Mouse (Mus musculus): ENCODE data around the gene Lrrc8d. TPM values are rescaled to one million over a fixed set of nuclear protein-coding genes. Genes with fewer than 3 reads are reported as not detected.
A peak's percentile ranks its signal among the peaks of the same experiment; 100 is the strongest.

The Lrrc8d gene
- polyA plus RNA-seq, 1 experiment from 2014 or later, result 24.7 TPM

DNA sequence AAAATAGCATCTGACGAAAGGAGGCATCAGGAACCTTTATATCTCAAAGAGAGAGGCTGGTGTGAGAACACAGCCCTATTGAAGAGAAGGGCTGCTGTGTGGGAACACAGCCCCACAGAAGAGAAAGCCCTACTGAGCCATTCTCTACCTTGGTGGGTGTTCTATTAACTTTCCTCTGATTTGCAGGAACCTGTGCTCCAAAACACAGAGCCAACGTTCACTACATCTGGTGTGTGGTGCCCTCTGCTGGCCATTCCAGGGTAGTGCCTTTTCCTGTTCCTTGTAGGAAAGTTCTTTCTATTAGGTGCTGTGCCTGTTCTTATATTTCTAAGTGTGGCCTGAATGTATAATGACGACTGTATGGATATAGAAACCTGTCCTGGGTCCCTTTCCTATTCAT is 168.8 kb downstream of the Lrrc8d start:
- Histone ChIP-seq H3K9me3 (ENCODE audit: control insufficient read depth, low read length) (no peaks in the 10 kb centered on the region), H3K27ac (ENCODE audit: low read depth, low read length) (no peak overlapping the region), H3K36me3 (ENCODE audit: control insufficient read depth, insufficient read depth, low read length) (no peaks in the 10 kb centered on the region), H3K4me3 (ENCODE audit: low read depth, low read length) (no peak overlapping the region), H3K9ac (ENCODE audit: low read depth, low read length) (no peak overlapping the region), H3K27me3 (ENCODE audit: control insufficient read depth, insufficient read depth, low read length) (no peaks in the 10 kb centered on the region), H3K4me1 (replicated peaks; ENCODE audit: control insufficient read depth, insufficient read depth, low read length) (no peaks in the 10 kb centered on the region), H3K4me2 (replicated peaks; ENCODE audit: low read depth, low read length) (no peak overlapping the region)
- ATAC-seq (ENCODE audit: low FRiP score) (peak; percentile 51; the same call in 1 of the 2 replicates), DNase-seq (ENCODE audit: low spot score) (peak; percentile 88)
- WGBS, result 30% methylated on average over 3 of the region's 3 CpGs

DNA sequence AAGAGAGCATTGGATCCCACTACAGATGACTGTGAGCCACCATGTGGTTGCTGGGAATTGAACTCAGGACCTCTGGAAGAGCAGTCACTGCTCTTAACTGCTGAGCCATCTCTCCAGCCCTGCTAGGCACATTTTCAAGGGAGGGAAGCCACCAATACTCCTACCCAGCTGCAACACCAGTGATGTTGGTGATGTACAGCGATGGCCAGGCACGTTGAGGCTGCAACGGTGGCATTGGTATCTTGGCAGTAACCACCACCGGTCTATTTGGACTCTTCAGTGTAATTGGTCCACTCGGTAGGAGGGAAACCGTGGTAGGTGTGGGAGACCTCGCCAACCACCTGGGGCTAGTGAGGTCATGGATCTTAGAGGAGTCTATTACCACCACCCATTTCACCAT is 170.0 kb downstream of the Lrrc8d start:
- ATAC-seq (ENCODE audit: low FRiP score), result no peak
- no peaks in the 10 kb centered on the region for H3K36me3 ChIP-seq (ENCODE audit: control insufficient read depth, insufficient read depth, low read length)
- no peak for DNase-seq (ENCODE audit: low spot score)
- H3K9ac ChIP-seq (ENCODE audit: low read depth, low read length), result no peak overlapping the region
- H3K4me1 ChIP-seq (replicated peaks; ENCODE audit: control insufficient read depth, insufficient read depth, low read length), result no peaks in the 10 kb centered on the region
- WGBS, result 85% methylated on average over 7 of the region's 7 CpGs
- no peak overlapping the region for H3K4me3 ChIP-seq (ENCODE audit: low read depth, low read length)
- no peak overlapping the region for H3K27ac ChIP-seq (ENCODE audit: low read depth, low read length)
- H3K9me3 ChIP-seq (ENCODE audit: control insufficient read depth, low read length), result no peaks in the 10 kb centered on the region
- no peaks in the 10 kb centered on the region for H3K27me3 ChIP-seq (ENCODE audit: control insufficient read depth, insufficient read depth, low read length)
- H3K4me2 ChIP-seq (replicated peaks; ENCODE audit: low read depth, low read length), result no peak overlapping the region

DNA sequence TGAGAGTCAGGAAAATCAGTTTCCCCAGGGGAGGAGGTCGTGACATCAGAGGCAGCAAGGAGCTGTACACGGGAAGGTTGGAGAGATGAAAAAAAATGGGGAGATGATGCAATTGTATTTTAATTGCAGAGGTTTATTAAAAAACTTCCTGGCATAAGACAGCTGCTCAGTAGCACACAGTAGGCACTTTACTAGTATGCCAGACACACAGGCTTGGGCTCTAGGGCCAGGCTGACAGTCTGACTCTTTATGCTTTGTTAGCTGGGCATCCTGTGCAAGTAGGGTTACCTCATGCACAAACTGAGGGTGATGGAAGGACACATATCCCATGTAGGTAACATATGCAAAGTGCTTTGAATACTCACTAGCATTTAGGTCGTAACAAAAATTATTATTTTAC is 171.4 kb downstream of the Lrrc8d start:
- H3K4me1 ChIP-seq (replicated peaks; ENCODE audit: control insufficient read depth, insufficient read depth, low read length), result no peaks in the 10 kb centered on the region
- no peak overlapping the region for H3K9ac ChIP-seq (ENCODE audit: low read depth, low read length)
- H3K9me3 ChIP-seq (ENCODE audit: control insufficient read depth, low read length), result no peaks in the 10 kb centered on the region
- H3K4me2 ChIP-seq (replicated peaks; ENCODE audit: low read depth, low read length), result no peak overlapping the region
- no peaks in the 10 kb centered on the region for H3K27me3 ChIP-seq (ENCODE audit: control insufficient read depth, insufficient read depth, low read length)
- H3K4me3 ChIP-seq (ENCODE audit: low read depth, low read length), result no peak overlapping the region
- H3K36me3 ChIP-seq (ENCODE audit: control insufficient read depth, insufficient read depth, low read length), result no peaks in the 10 kb centered on the region
- no peak overlapping the region for H3K27ac ChIP-seq (ENCODE audit: low read depth, low read length)
- ATAC-seq (ENCODE audit: low FRiP score) (no peak), DNase-seq (ENCODE audit: low spot score) (no peak)
- WGBS, result 81% methylated on average over 3 of the region's 3 CpGs

DNA sequence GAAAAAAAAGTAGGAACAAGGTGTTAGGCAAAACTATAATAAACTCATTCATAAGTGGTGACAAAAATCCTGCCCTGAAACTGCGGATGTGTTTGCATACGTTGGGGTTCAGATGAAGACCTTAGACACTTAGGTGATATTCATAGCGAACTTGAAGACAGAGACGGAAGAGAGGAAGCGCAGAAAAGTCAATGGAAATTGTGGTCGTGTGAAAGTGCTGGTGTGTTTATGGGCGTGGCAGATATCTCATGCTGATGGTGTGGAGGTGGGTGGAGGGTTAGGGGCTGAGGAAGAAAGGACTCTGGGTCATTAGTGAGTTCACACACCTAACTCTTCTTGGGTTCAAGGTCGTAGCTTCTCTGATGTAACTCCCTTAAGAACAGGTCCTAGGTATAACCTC is 172.4 kb downstream of the Lrrc8d start:
- H3K4me1 ChIP-seq (replicated peaks; ENCODE audit: control insufficient read depth, insufficient read depth, low read length), result no peaks in the 10 kb centered on the region
- WGBS, result 85% methylated on average over 8 of the region's 8 CpGs
- H3K9ac ChIP-seq (ENCODE audit: low read depth, low read length), result no peak overlapping the region
- DNase-seq (ENCODE audit: low spot score) (no peak), ATAC-seq (ENCODE audit: low FRiP score) (no peak)
- H3K36me3 ChIP-seq (ENCODE audit: control insufficient read depth, insufficient read depth, low read length), result no peaks in the 10 kb centered on the region
- no peaks in the 10 kb centered on the region for H3K27me3 ChIP-seq (ENCODE audit: control insufficient read depth, insufficient read depth, low read length)
- no peak overlapping the region for H3K4me3 ChIP-seq (ENCODE audit: low read depth, low read length)
- H3K27ac ChIP-seq (ENCODE audit: low read depth, low read length), result no peak overlapping the region
- no peak overlapping the region for H3K4me2 ChIP-seq (replicated peaks; ENCODE audit: low read depth, low read length)
- no peaks in the 10 kb centered on the region for H3K9me3 ChIP-seq (ENCODE audit: control insufficient read depth, low read length)

DNA sequence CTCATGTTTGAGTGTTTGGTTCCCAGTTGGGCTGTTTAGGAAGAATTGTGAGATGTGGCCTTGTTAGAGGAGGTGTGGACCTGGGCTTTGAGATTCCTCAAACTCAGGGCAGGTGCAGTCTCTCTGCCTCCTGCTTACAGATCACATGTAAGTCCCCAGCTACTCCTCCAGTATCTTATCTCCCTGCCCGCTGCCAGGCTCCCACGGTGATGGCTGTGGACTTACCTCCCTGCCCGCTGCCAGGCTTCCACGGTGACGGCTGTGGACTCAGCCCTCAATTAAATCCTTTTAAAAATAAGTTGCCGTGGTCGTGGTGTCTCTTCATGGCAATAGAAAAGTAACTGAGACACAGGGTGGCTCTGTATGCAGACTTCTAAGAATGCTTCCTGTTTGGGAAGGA is 173.1 kb downstream of the Lrrc8d start:
- H3K27me3 ChIP-seq (ENCODE audit: control insufficient read depth, insufficient read depth, low read length), result no peaks in the 10 kb centered on the region
- WGBS, result 84% methylated on average over 7 of the region's 7 CpGs

DNA sequence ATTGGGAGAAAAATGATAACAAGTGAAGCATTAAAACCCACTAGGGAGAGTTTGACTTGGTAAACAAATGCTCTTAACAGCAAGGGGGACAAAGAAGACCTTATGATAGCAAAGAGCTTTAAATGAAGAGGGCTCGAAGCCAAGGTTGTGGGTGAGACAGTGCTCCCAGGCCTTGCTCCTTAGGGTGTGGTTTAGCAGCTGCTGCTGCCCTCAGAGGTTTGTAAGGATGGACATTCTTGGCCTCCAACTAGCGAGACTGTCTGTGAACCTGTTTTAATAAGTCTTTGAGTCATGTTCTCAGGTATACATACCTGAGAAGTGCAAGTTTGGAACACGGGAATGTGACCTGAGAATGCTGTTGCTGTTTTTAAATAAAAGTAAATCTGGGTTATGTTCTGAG is 174.0 kb downstream of the Lrrc8d start:
- Histone ChIP-seq H3K27ac (ENCODE audit: low read depth, low read length) (no peak overlapping the region), H3K4me2 (replicated peaks; ENCODE audit: low read depth, low read length) (no peak overlapping the region), H3K4me1 (replicated peaks; ENCODE audit: control insufficient read depth, insufficient read depth, low read length) (no peaks in the 10 kb centered on the region; the same call in 1 of the 2 replicates), H3K27me3 (ENCODE audit: control insufficient read depth, insufficient read depth, low read length) (no peaks in the 10 kb centered on the region), H3K36me3 (ENCODE audit: control insufficient read depth, insufficient read depth, low read length) (no peaks in the 10 kb centered on the region), H3K9me3 (ENCODE audit: control insufficient read depth, low read length) (no peaks in the 10 kb centered on the region), H3K9ac (ENCODE audit: low read depth, low read length) (no peak overlapping the region), H3K4me3 (ENCODE audit: low read depth, low read length) (no peak overlapping the region)
- ATAC-seq (ENCODE audit: low FRiP score) (no peak), DNase-seq (ENCODE audit: low spot score) (no peak)
- 83% methylated on average over 3 of the region's 3 CpGs for WGBS

More for the DNA sequence above, 173.1 kb downstream of the Lrrc8d start:
- H3K4me2 ChIP-seq (replicated peaks; ENCODE audit: low read depth, low read length), result no peak overlapping the region
- H3K27ac ChIP-seq (ENCODE audit: low read depth, low read length), result no peak overlapping the region
- H3K9ac ChIP-seq (ENCODE audit: low read depth, low read length), result no peak overlapping the region
- H3K36me3 ChIP-seq (ENCODE audit: control insufficient read depth, insufficient read depth, low read length), result no peaks in the 10 kb centered on the region
- no peaks in the 10 kb centered on the region for H3K4me1 ChIP-seq (replicated peaks; ENCODE audit: control insufficient read depth, insufficient read depth, low read length)
- no peaks in the 10 kb centered on the region for H3K9me3 ChIP-seq (ENCODE audit: control insufficient read depth, low read length)
- H3K4me3 ChIP-seq (ENCODE audit: low read depth, low read length), result no peak overlapping the region
- ATAC-seq (ENCODE audit: low FRiP score) (no peak), DNase-seq (ENCODE audit: low spot score) (no peak)

DNA sequence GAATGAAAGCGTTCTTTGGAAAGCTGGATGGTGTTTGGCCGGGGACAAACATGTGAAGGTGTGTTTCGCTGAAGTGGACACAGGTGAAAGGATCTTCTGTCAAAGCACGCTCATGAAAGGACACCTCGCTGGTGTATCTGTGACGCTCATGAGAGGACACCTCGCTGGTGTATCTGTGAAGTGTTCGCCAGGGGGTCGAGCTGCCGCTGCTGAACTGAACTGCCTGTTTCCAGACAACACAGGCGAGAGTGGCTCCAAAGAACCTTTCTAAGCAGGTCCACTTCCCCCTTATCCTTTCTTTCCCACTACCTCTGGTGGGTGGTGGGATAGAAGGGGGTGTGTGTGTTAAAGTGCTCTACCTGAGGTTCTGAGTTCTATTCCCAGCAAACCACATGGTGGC is 174.7 kb downstream of the Lrrc8d start:
- Histone ChIP-seq H3K9ac (ENCODE audit: low read depth, low read length) (no peak overlapping the region), H3K27me3 (ENCODE audit: control insufficient read depth, insufficient read depth, low read length) (no peaks in the 10 kb centered on the region), H3K4me1 (replicated peaks; ENCODE audit: control insufficient read depth, insufficient read depth, low read length) (peaks cover under 1% of the 10 kb centered on the region; the same call in 1 of the 2 replicates), H3K27ac (ENCODE audit: low read depth, low read length) (no peak overlapping the region), H3K4me3 (ENCODE audit: low read depth, low read length) (no peak overlapping the region), H3K4me2 (replicated peaks; ENCODE audit: low read depth, low read length) (no peak overlapping the region), H3K36me3 (ENCODE audit: control insufficient read depth, insufficient read depth, low read length) (no peaks in the 10 kb centered on the region), H3K9me3 (ENCODE audit: control insufficient read depth, low read length) (no peaks in the 10 kb centered on the region)
- ATAC-seq (ENCODE audit: low FRiP score) (no peak), DNase-seq (ENCODE audit: low spot score) (no peak)
- 92% methylated on average over 11 of the region's 11 CpGs for WGBS

DNA sequence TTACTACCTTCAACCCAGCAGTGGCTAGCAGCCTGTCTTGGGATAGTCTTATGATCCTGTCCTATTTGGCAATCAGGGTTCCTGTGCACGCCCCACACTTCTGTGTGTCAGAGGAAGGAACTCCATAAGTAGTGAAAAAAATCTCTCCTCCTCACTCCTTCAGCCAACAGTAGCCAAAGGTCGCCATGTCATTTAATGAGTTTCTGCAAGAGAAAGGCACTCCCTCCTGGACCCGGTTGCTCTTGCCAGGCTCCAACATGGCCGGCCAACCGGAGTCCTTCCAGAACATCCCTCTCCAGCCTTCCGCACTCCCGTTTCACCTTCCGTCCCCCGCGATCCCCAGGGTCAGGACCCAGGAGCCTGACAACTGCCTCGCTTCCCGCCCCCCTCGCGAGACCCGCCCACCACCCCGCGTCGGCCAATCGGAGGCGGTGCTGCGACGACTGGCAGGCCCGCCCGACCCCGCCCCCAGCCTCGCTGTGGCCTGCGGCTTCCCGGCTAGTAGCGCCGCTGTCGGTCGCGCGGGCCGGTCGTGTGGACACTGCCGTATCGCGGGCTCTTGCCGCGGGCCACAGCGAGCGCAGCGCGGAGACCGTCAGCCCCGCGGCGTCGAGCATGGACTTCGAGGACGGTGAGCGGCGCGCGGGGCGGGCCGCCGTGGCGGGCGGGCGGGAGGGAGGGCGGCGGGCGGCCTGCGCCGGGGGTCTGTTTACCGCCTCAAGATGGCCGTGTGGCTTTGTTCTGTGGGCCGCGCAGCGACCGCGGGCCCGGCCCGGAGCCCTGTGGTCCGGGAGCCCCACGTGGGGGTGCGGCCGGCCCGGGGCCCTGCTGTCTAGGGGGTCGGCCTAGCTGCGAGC is 176.5 kb downstream of the Lrrc8d start, which contains the start of gene Zfp326:
Zfp326 (plus strand) TSS at position 498 of the 857 bp plus-strand sequence.
- peak within 1 kb of the TSS; percentile 93 for H3K4me3 ChIP-seq (ENCODE audit: low read depth, low read length)
- H3K4me1 ChIP-seq (replicated peaks; ENCODE audit: control insufficient read depth, insufficient read depth, low read length), result peaks cover 2% of the 10 kb centered on the region; the same call in 1 of the 2 replicates
- peak within 1 kb of the TSS; percentile 56 for H3K4me2 ChIP-seq (replicated peaks; ENCODE audit: low read depth, low read length)
- H3K36me3 ChIP-seq (ENCODE audit: control insufficient read depth, insufficient read depth, low read length), result 0 out of 2 replicates have a peak, but pooled peaks cover 2% of the 10 kb centered on the region
- WGBS, result under 1% methylated on average over 45 of the region's 83 CpGs
- H3K9ac ChIP-seq (ENCODE audit: low read depth, low read length), result peak within 1 kb of the TSS; percentile 99
- peak within 1 kb of the TSS; percentile 90 for H3K27ac ChIP-seq (ENCODE audit: low read depth, low read length)
- DNase-seq (ENCODE audit: low spot score) (peak; percentile 94), ATAC-seq (ENCODE audit: low FRiP score) (peak; percentile 96)
- H3K9me3 ChIP-seq (ENCODE audit: control insufficient read depth, low read length), result no peaks in the 10 kb centered on the region
- no peaks in the 10 kb centered on the region for H3K27me3 ChIP-seq (ENCODE audit: control insufficient read depth, insufficient read depth, low read length)

Data from hindbrain, embryonic 11.5 days (tissue).